Mouse (Mus musculus) hindbrain, embryonic 11.5 days (tissue): ENCODE results near the gene Dkkl1. TPM values are rescaled to one million over a fixed set of nuclear protein-coding genes. Genes with fewer than 3 reads are reported as not detected.
"Not testable (repeated sequence)": the region's sequence is repeated elsewhere in the genome, so short reads cannot be mapped to it uniquely, and the experiment has no call there.

Experiments used
- ATAC-seq: fragments of 200-750 bp; cut with Nextera tagmentation; 2 replicates; pipeline ENCODE4 v1.8.0; 2017; ENCODE audit warnings: mild to moderate bottlenecking, moderate TSS enrichment, moderate library complexity; ENCODE audit not compliant: low FRiP score
- DNase-seq: peaks from one replicate; pipeline ENCODE4 v3.0.0-alpha.2; 2015; ENCODE audit warnings: low spot score
- H3K27ac ChIP-seq: fragments of 300-500 bp; sonication (generic); 2 replicates; pipeline ENCODE4 v1.5.1; 2014; ENCODE audit warnings: mild to moderate bottlenecking, low read depth, low read length
- H3K27me3 ChIP-seq: fragments of 300-500 bp; sonication (generic); 2 replicates; pipeline ENCODE4 v1.6.1; 2014; ENCODE audit warnings: mild to moderate bottlenecking, low read length, moderate library complexity, mixed read lengths; ENCODE audit not compliant: control insufficient read depth, insufficient read depth
- H3K36me3 ChIP-seq: fragments of 300-500 bp; sonication (generic); 2 replicates; pipeline ENCODE4 v1.6.1; 2014; ENCODE audit warnings: mild to moderate bottlenecking, low read length, moderate library complexity, mixed read lengths; ENCODE audit not compliant: control insufficient read depth, insufficient read depth
- H3K4me1 ChIP-seq: fragments of 300-500 bp; sonication (generic); replicated peaks from 2 replicates; pipeline ENCODE4 v1.6.1; 2014; ENCODE audit warnings: low read length, mixed read lengths; ENCODE audit not compliant: control insufficient read depth, insufficient read depth
- H3K4me2 ChIP-seq: fragments of 300-500 bp; sonication (generic); replicated peaks from 2 replicates; pipeline ENCODE4 v1.6.1; 2014; ENCODE audit warnings: mild to moderate bottlenecking, low read depth, low read length
- H3K4me3 ChIP-seq: fragments of 300-500 bp; sonication (generic); 2 replicates; pipeline ENCODE4 v1.5.1; 2014; ENCODE audit warnings: low read depth, low read length
- H3K9ac ChIP-seq: fragments of 300-500 bp; sonication (generic); 2 replicates; pipeline ENCODE4 v1.6.1; 2014; ENCODE audit warnings: low read depth, low read length
- H3K9me3 ChIP-seq: fragments of 300-500 bp; sonication (generic); 2 replicates; pipeline ENCODE4 v1.6.1; 2016; ENCODE audit warnings: low read length; ENCODE audit not compliant: control insufficient read depth
- WGBS: fragments of 180-500 bp; shearing (Covaris S2); extraction: QIAGEN DNeasy Blood & Tissue Kit; methylation state at CpG from one replicate; pipeline ENCODE4 v1.1.7; 2014; 5-methylcytosine and 5-hydroxymethylcytosine counted together
- polyA plus RNA-seq: library from polyadenylated mRNA; unstranded; fragments of >200 nt; fragmentation: Nextera tagmentation; extraction: Ambion mirVana; gene quantifications from 2 replicates; pipeline ENCODE4 v1.2.1, GENCODE M21; 2014

Gene Dkkl1
- polyA plus RNA-seq, 1 experiment from 2014 or later, result 1.6 TPM

GRCm38 (mm10) chr7:45180896-45181477 is 31.0 kb downstream of the Dkkl1 start, which contains the start of gene Pth2:
Gene Pth2, plus strand, starts transcription at chr7:45180995.
- no peaks in the 10 kb centered on the region for H3K36me3 ChIP-seq
- no peak within 1 kb of the TSS for H3K27ac ChIP-seq
- DNase-seq, result no peak
- H3K4me3 ChIP-seq, result 0 out of 2 replicates have a peak within 1 kb of the TSS, but pooled peaks have one; percentile 0
- no peaks in the 10 kb centered on the region for H3K9me3 ChIP-seq
- H3K4me1 ChIP-seq, result peaks cover 3% of the 10 kb centered on the region; the same call in 1 of the 2 replicates
- H3K4me2 ChIP-seq, result no peak within 1 kb of the TSS; the same call in 1 of the 2 replicates
- peaks cover 83% of the 10 kb centered on the region for H3K27me3 ChIP-seq
- H3K9ac ChIP-seq, result no peak within 1 kb of the TSS
- 22% methylated on average over 17 of the region's 20 CpGs for WGBS
- no peak for ATAC-seq

- H3K4me2 ChIP-seq, result no peak within 1 kb of the TSS
- H3K9ac ChIP-seq, result no peak within 1 kb of the TSS
- ATAC-seq (no peak), DNase-seq (no peak)
- no peak within 1 kb of the TSS for H3K4me3 ChIP-seq
- no peaks in the 10 kb centered on the region for H3K9me3 ChIP-seq
- H3K36me3 ChIP-seq, result no peaks in the 10 kb centered on the region
- WGBS, result 27% methylated on average over 7 of the region's 7 CpGs
- peaks cover 9% of the 10 kb centered on the region; the same call in 1 of the 2 replicates for H3K4me1 ChIP-seq
- peaks cover 97% of the 10 kb centered on the region for H3K27me3 ChIP-seq
- H3K27ac ChIP-seq, result no peak within 1 kb of the TSS
Observed at GRCm38 (mm10) chr7:45179469-45179868, 32.5 kb downstream of the Dkkl1 start, which contains the start of gene Gfy. Gene Gfy, minus strand, starts transcription at chr7:45179569.

- ATAC-seq (no peak), DNase-seq (no peak)
- Histone ChIP-seq H3K9me3 (no peaks in the 10 kb centered on the region), H3K36me3 (no peaks in the 10 kb centered on the region), H3K9ac (no peak overlapping the region), H3K4me2 (no peak overlapping the region), H3K27ac (no peak overlapping the region), H3K4me1 (peaks cover 9% of the 10 kb centered on the region; the same call in 1 of the 2 replicates), H3K27me3 (peaks cover 96% of the 10 kb centered on the region), H3K4me3 (no peak overlapping the region)
- 24% methylated on average over 7 of the region's 7 CpGs for WGBS
Observed at GRCm38 (mm10) chr7:45178550-45178949, 33.4 kb downstream of the Dkkl1 start.

- Histone ChIP-seq H3K9me3 (0 out of 2 replicates have a peak, but pooled peaks cover 3% of the 10 kb centered on the region), H3K4me1 (peaks cover 6% of the 10 kb centered on the region; the same call in 1 of the 2 replicates), H3K36me3 (no peaks in the 10 kb centered on the region), H3K27me3 (peaks cover 78% of the 10 kb centered on the region), H3K4me3 (no peak overlapping the region), H3K27ac (no peak overlapping the region), H3K4me2 (no peak overlapping the region), H3K9ac (no peak overlapping the region)
- DNase-seq, result no peak
- 0% methylated on average over 24 of the region's 31 CpGs for WGBS
- ATAC-seq, result no peak
Observed at GRCm38 (mm10) chr7:45176356-45176755, 35.6 kb downstream of the Dkkl1 start.

GRCm38 (mm10) chr7:45175929-45176328 is 36.0 kb downstream of the Dkkl1 start:
- peaks cover 6% of the 10 kb centered on the region; the same call in 1 of the 2 replicates for H3K4me1 ChIP-seq
- no peak overlapping the region for H3K4me3 ChIP-seq
- H3K9ac ChIP-seq, result no peak overlapping the region
- no peak overlapping the region for H3K4me2 ChIP-seq
- H3K27me3 ChIP-seq, result peaks cover 76% of the 10 kb centered on the region
- 2% methylated on average over 22 of the region's 23 CpGs for WGBS
- no peaks in the 10 kb centered on the region for H3K36me3 ChIP-seq
- DNase-seq (no peak), ATAC-seq (no peak)
- H3K27ac ChIP-seq, result no peak overlapping the region
- 0 out of 2 replicates have a peak, but pooled peaks cover 3% of the 10 kb centered on the region for H3K9me3 ChIP-seq

GRCm38 (mm10) chr7:45175398-45175797 is 36.5 kb downstream of the Dkkl1 start:
- ATAC-seq (no peak), DNase-seq (peak; percentile 46)
- H3K36me3 ChIP-seq, result no peaks in the 10 kb centered on the region
- no peak overlapping the region for H3K9ac ChIP-seq
- peaks cover 3% of the 10 kb centered on the region; the same call in 1 of the 2 replicates for H3K9me3 ChIP-seq
- H3K27me3 ChIP-seq, result peaks cover 73% of the 10 kb centered on the region
- no peak overlapping the region for H3K4me2 ChIP-seq
- H3K4me1 ChIP-seq, result peaks cover 6% of the 10 kb centered on the region; the same call in 1 of the 2 replicates
- no peak overlapping the region for H3K4me3 ChIP-seq
- 2% methylated on average over 13 of the region's 13 CpGs for WGBS
- no peak overlapping the region for H3K27ac ChIP-seq

GRCm38 (mm10) chr7:45174567-45175280 is 37.2 kb downstream of the Dkkl1 start:
- H3K4me1 ChIP-seq, result peaks cover 6% of the 10 kb centered on the region; the same call in 1 of the 2 replicates
- H3K4me3 ChIP-seq, result no peak overlapping the region

GRCm38 (mm10) chr7:45173772-45174171 is 38.2 kb downstream of the Dkkl1 start:
- not testable (repeated sequence) for H3K9ac ChIP-seq, H3K4me3 ChIP-seq

More at GRCm38 (mm10) chr7:45174567-45175280, 37.2 kb downstream of the Dkkl1 start:
- Histone ChIP-seq H3K27ac (no peak overlapping the region), H3K36me3 (no peaks in the 10 kb centered on the region), H3K4me2 (no peak overlapping the region; the same call in 1 of the 2 replicates), H3K27me3 (peaks cover 67% of the 10 kb centered on the region), H3K9ac (no peak overlapping the region), H3K9me3 (peaks cover 8% of the 10 kb centered on the region; the same call in 1 of the 2 replicates)
- 3% methylated on average over 29 of the region's 29 CpGs for WGBS
- DNase-seq (peak; percentile 51), ATAC-seq (no peak)

More at GRCm38 (mm10) chr7:45173772-45174171, 38.2 kb downstream of the Dkkl1 start:
- not testable (repeated sequence) for H3K27ac ChIP-seq, H3K4me1 ChIP-seq, H3K4me2 ChIP-seq, H3K36me3 ChIP-seq, ATAC-seq, DNase-seq
- 44% methylated on average over 1 of the region's 1 CpGs for WGBS
- peaks cover 14% of the 10 kb centered on the region for H3K9me3 ChIP-seq
- H3K27me3 ChIP-seq, result peaks cover 68% of the 10 kb centered on the region
